Mouse (Mus musculus): ENCODE data around the gene Ctnnd2.

Gene Ctnnd2

GRCm38 (mm10) chr15:30383075-30383842 lies 210.9 kb downstream of the Ctnnd2 start:
- DNase-seq (ENCODE audit: extremely low spot score, low read depth, low spot score) = no peak

GRCm38 (mm10) chr15:30384386-30384785 lies 212.0 kb downstream of the Ctnnd2 start:
- no peak for DNase-seq (ENCODE audit: extremely low spot score, low read depth, low spot score)

GRCm38 (mm10) chr15:30386489-30386888 lies 214.1 kb downstream of the Ctnnd2 start:
- DNase-seq (ENCODE audit: extremely low spot score, low read depth, low spot score) = no peak

DNA sequence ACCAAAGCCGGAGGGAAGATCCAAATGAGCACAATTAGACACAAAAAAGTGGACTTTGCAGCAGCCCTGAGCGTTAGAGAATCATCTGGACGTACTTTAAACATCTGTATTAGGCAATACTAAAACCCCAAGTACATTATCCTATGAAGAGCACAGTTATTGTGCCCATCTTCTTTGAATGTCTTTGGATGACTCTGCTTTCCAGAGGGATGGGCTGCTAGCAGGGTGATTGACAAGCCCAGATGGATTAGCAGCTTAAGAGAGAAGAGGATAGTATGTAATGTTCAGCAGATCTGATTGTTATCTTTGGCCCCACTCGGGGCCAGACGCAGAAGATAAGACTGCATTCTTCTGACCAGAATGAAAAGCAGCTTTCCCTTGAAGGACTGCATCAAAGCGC lies 214.9 kb downstream of the Ctnnd2 start:
- DNase-seq (ENCODE audit: extremely low spot score, low read depth, low spot score) = no peak

GRCm38 (mm10) chr15:30401111-30401510 lies 228.7 kb downstream of the Ctnnd2 start:
- no peak for DNase-seq (ENCODE audit: extremely low spot score, low read depth, low spot score)

- no peak for DNase-seq (ENCODE audit: extremely low spot score, low read depth, low spot score)
These were observed 233.9 kb downstream of the Ctnnd2 start for GRCm38 (mm10) chr15:30406254-30406653.

DNA sequence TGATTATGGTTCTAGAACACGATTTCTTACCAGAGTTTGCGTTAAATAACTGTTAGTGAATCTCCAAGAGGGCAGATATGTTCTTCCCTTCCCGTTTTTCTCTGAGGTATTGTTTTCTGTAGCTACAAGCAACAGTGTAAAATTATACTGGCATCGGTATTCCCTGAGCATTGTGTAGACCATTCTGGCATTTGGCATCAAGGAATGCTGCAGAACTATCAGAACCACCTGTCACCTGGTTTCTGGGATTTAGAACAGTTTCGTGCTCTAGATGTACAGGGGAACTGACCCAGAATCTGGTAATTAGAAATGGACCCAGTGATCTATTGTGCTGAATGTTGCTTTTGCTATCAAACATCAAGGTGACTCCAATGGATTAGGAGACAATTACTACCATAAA lies 250.8 kb downstream of the Ctnnd2 start:
- DNase-seq (ENCODE audit: extremely low spot score, low read depth, low spot score) = no peak

GRCm38 (mm10) chr15:30424290-30424689 lies 251.9 kb downstream of the Ctnnd2 start:
- no peak for DNase-seq (ENCODE audit: extremely low spot score, low read depth, low spot score)

DNA sequence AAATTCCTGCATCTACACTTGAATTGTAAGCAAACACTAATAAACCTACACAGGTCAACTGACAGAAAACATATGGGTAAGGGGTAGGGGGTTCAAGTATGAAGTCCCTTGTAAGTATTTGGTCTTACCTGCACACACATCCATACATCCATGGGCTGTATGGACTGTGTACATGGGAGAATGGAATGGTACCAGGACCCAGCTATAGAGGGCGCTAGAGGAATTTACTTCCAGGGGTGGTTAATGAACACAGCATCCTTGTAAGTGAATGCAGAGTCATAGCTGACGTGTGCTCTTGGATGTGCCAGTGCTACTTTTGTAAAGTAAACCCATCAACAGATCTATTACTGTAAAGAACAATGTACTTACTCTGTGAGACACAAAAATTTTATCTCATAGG lies 254.9 kb downstream of the Ctnnd2 start:
- peak; percentile 22 for DNase-seq (ENCODE audit: extremely low spot score, low read depth, low spot score)

GRCm38 (mm10) chr15:30439045-30439444 lies 266.7 kb downstream of the Ctnnd2 start:
- DNase-seq (ENCODE audit: extremely low spot score, low read depth, low spot score) = no peak

DNA sequence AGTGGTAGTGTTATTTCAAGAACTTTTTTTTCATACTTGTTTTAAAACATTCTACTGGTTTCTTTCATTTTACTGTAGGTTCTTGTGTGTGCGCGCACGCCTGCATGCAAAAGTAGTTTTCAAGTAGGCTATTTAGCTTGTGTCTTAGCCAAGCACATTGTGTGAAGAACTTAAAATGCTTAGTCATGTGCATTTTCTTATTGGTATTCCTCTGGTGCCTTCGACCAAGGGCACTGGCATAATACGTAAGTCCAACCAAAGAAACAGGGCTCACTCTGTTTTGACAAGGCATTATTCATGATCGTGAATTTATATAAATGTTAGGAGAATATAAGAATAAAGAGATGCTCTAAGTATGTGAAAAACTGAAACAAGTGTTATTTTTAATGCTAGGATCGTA lies 278.4 kb downstream of the Ctnnd2 start:
- no peak for DNase-seq (ENCODE audit: extremely low spot score, low read depth, low spot score)

DNA sequence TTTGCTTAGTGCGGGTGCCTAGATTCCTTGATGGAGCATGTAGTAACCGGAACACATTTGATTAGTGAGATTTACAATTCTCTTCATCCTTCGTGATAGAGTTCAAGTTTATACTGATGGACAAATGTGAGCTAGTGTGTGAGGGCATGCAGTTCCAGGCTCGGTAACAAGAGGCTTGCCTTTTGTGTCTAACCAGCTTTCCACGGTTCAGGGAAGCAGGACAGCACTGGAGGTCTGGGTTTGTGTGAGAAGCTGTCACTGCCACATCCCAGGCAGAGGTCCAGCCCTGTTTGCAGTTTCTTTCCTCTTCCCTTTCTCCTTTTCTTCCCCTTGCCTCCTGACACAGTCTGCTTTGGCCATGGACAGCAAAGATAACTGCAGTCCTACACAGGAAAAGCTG lies 279.5 kb downstream of the Ctnnd2 start:
- DNase-seq (ENCODE audit: extremely low spot score, low read depth, low spot score) = no peak

- no peak for DNase-seq (ENCODE audit: extremely low spot score, low read depth, low spot score)
These were observed 285.3 kb downstream of the Ctnnd2 start for GRCm38 (mm10) chr15:30457541-30458250.

- DNase-seq (ENCODE audit: extremely low spot score, low read depth, low spot score) = no peak
These were observed 286.3 kb downstream of the Ctnnd2 start for GRCm38 (mm10) chr15:30458671-30459070.

DNA sequence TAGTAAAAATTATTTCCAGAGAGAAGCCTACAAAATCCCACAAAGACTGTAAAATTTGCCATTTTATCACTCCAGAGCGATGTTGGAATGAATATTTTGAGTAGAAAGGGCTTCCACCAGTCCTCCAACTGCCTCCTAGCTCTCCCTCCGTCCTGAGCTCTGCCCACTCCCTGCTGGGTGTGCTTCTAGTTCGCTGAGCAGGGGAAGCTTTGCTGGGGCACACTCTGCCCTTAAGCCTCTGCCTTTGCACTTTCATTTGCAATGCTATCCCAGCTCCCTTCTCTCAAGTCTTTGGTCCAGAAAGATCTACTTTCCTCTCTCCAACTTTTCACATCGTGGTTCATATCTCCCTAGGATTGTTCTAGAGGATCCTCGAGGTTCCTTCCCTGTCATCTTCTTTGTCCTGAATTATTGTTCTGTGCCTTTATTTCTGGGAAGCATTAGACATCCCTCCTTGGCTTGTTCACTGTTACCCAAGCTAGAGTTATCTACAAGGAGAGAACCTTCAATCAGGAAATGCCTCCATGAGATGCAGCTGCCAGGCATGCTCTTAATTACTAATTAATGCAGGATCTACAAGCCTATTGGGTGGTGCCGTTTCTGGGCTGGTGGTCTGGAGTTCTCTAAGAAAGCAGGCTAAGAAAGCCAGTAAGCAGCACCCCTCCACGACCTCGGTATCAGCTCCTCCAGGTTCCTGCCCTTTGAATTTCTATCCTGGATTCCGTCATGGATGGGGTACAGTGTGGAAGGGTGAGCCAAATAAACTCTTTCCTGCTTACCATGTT lies 288.1 kb downstream of the Ctnnd2 start:
- DNase-seq (ENCODE audit: extremely low spot score, low read depth, low spot score) = no peak

GRCm38 (mm10) chr15:30462804-30463423 lies 290.5 kb downstream of the Ctnnd2 start:
- DNase-seq (ENCODE audit: extremely low spot score, low read depth, low spot score) = no peak

DNA sequence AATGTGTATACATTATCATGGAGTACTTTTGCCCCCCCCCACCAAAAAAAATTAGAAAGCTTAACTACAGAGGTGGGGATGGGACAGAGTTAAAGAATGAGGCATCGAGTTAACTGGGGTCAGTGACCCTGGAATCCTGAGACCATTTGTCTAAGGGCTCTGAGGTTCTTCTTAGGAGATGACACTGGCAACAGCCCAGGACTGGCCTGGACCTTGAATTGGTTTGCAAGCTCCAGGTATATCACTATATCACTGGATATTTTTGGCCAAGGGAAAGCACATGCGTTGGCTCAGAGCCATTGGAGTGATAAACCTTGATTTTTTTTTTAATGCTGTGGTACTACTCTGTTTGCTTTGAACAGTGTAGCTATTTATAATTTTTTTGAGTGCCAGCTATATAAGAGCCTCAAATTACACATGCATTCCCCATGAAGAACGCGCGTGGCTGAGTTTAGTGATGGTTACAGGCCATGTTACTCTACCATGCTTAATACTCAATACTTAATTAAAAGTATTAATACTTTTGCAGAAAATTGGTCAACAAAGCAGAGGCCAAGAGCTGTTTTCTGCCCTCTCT lies 291.2 kb downstream of the Ctnnd2 start:
- DNase-seq (ENCODE audit: extremely low spot score, low read depth, low spot score) = no peak

GRCm38 (mm10) chr15:30466950-30467543 lies 294.7 kb downstream of the Ctnnd2 start:
- no peak for DNase-seq (ENCODE audit: extremely low spot score, low read depth, low spot score)

- no peak for DNase-seq (ENCODE audit: extremely low spot score, low read depth, low spot score)
These were observed 296.4 kb downstream of the Ctnnd2 start for GRCm38 (mm10) chr15:30468773-30469172.

- no peak for DNase-seq (ENCODE audit: extremely low spot score, low read depth, low spot score)
These were observed 299.0 kb downstream of the Ctnnd2 start for GRCm38 (mm10) chr15:30471280-30471966.

Data from hindlimb bud, embryonic 11.5 days (tissue).